Mouse (Mus musculus): ENCODE measurements at regions not wholly inside any gene's neighbourhood (a gene's known extent, or its start where the extent isn't known, plus 50 kb on each side); places are given as distances from the start of the nearest gene placed in this dataset.
A peak's percentile ranks its signal among the peaks of the same experiment; 100 is the strongest.

- no peak for DNase-seq (ENCODE audit: extremely low spot score in 1 of 2, low spot score in 1 of 2)
Observed at GRCm38 (mm10) chr11:31746488-31746887, 74.8 kb upstream of the Bod1 start.

GRCm38 (mm10) chr11:31746939-31747338 lies 75.3 kb upstream of the Bod1 start:
- no peak for DNase-seq (ENCODE audit: extremely low spot score in 1 of 2, low spot score in 1 of 2)

GRCm38 (mm10) chr11:31748275-31748815 lies 76.7 kb upstream of the Bod1 start:
- no peak for DNase-seq (ENCODE audit: extremely low spot score in 1 of 2, low spot score in 1 of 2)

- DNase-seq (ENCODE audit: extremely low spot score in 1 of 2, low spot score in 1 of 2): no peak
Observed at GRCm38 (mm10) chr11:31751274-31751673, 79.6 kb upstream of the Bod1 start.

GRCm38 (mm10) chr11:31753211-31753610 lies 81.5 kb upstream of the Bod1 start:
- DNase-seq (ENCODE audit: extremely low spot score in 1 of 2, low spot score in 1 of 2): no peak

- DNase-seq (ENCODE audit: extremely low spot score in 1 of 2, low spot score in 1 of 2): no peak
Observed at GRCm38 (mm10) chr11:31753711-31754161, 82.1 kb upstream of the Bod1 start.

GRCm38 (mm10) chr11:31754416-31754815 lies 82.7 kb upstream of the Bod1 start:
- no peak for DNase-seq (ENCODE audit: extremely low spot score in 1 of 2, low spot score in 1 of 2)

- no peak for DNase-seq (ENCODE audit: extremely low spot score in 1 of 2, low spot score in 1 of 2)
Observed at GRCm38 (mm10) chr11:31755858-31756257, 84.2 kb upstream of the Bod1 start.

- no peak for DNase-seq (ENCODE audit: extremely low spot score in 1 of 2, low spot score in 1 of 2)
Observed at GRCm38 (mm10) chr11:31756355-31757145, 84.9 kb upstream of the Bod1 start.

- peak in 1 of 2 experiments; percentile 48 for DNase-seq (ENCODE audit: extremely low spot score in 1 of 2, low spot score in 1 of 2)
Observed at GRCm38 (mm10) chr11:31759868-31760765, 88.4 kb upstream of the Bod1 start.

GRCm38 (mm10) chr11:31763856-31764255 lies 92.2 kb upstream of the Bod1 start:
- no peak for DNase-seq (ENCODE audit: extremely low spot score in 1 of 2, low spot score in 1 of 2)

- no peak for DNase-seq (ENCODE audit: extremely low spot score in 1 of 2, low spot score in 1 of 2)
Observed at GRCm38 (mm10) chr11:31766296-31766695, 94.6 kb upstream of the Bod1 start.

GRCm38 (mm10) chr11:31767727-31768495 lies 96.2 kb upstream of the Bod1 start:
- peak in 1 of 2 experiments; percentile 26 for DNase-seq (ENCODE audit: extremely low spot score in 1 of 2, low spot score in 1 of 2)

- peak in 1 of 2 experiments; percentile 38 for DNase-seq (ENCODE audit: extremely low spot score in 1 of 2, low spot score in 1 of 2)
Observed at GRCm38 (mm10) chr11:31769804-31770654, 98.3 kb upstream of the Bod1 start.

- peak; percentile 33 to 36 for DNase-seq (ENCODE audit: extremely low spot score in 1 of 2, low spot score in 1 of 2)
Observed at GRCm38 (mm10) chr11:31770881-31771280, 99.2 kb upstream of the Bod1 start.

GRCm38 (mm10) chr11:31771491-31772439 lies 100.1 kb upstream of the Bod1 start:
- DNase-seq (ENCODE audit: extremely low spot score in 1 of 2, low spot score in 1 of 2): no peak

- DNase-seq (ENCODE audit: extremely low spot score in 1 of 2, low spot score in 1 of 2): no peak
Observed at GRCm38 (mm10) chr11:31777531-31777930, 94.5 kb upstream of the Cpeb4 start.

- no peak for DNase-seq (ENCODE audit: extremely low spot score in 1 of 2, low spot score in 1 of 2)
Observed at GRCm38 (mm10) chr11:31778766-31779165, 93.2 kb upstream of the Cpeb4 start.

Measured in layer of hippocampus, postnatal 25 days (tissue).